In the genomic region with DNA sequence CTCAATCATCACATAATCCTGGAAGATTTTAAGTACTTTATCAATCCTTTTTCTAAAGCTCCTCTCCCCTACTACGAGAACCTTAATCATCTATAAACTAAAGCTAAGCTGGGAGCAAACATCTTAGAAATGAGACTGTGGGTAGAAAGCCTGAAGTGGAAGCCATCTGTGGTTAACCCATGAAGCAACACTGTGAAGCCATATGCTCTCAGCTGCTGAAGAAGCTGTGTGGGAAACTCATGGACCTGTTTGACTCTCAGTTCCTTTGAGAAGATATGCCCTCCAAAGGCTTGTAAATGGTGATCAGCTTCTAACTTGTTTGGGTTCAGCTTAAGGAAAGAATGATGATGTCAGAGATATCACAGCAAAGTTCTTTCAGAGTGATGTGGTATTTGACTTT, we compare ENCODE assay signal across 17 mouse cellular contexts.
DNase-seq lines count a peak whose midpoint lies in the region; ATAC-seq lines count a peak whose summit lies in the region.
"Had no signal": no experiment of that assay in that cellular context is flagged by ENCODE, and none has a peak within 500 bp of the region (broad histone marks: within the 10 kb centered on the region; RNA-seq: fewer than 3 reads in every experiment).

No protein-coding gene starts in this region.

- peak; percentile 73 for DNase-seq in retina, postnatal 1 day
- no peak for DNase-seq in retina, embryonic 14.5 days (ENCODE audit: low spot score)
- no peak for DNase-seq in lung, postnatal 14 days
- DNase-seq: adrenal gland, adult 2 months; adrenal gland, postnatal 14 days; B cell, adult 2 months; cerebellum, adult 18-20 months; cerebellum, adult 9-10 months; cerebellum, postnatal 14 days; forebrain, postnatal 0 days; gastrocnemius, adult 2 months; gastrocnemius, postnatal 14 days; heart, adult 2 months had no signal

- ATAC-seq in granulocyte monocyte progenitor cell, adult 5-6 weeks (replicated peaks; ENCODE audit: poor library complexity, severe bottlenecking) = peak; percentile 90
- peak; percentile 92 for ATAC-seq in megakaryocyte progenitor cell, adult 5-6 weeks (replicated peaks; ENCODE audit: poor library complexity)
- ATAC-seq in CD4-positive, CD25-positive, alpha-beta regulatory T cell, adult 4 months = no peak
- ATAC-seq: forebrain, embryonic 14.5 days; forebrain, postnatal 0 days had no signal
